Mouse (Mus musculus) neutrophil, adult 5-6 weeks (primary cell): ENCODE measurements around the gene Ccdc83. TPM values are rescaled to one million over a fixed set of nuclear protein-coding genes. Genes with fewer than 3 reads are reported as not detected.

Experiments
- ATAC-seq: fragments of 151-379, 151-347 bp; 2 replicates; pipeline ENCODE4 v1.8.0; 2017; ENCODE audit warnings: mild to moderate bottlenecking, moderate TSS enrichment; ENCODE audit not compliant: insufficient number of reproducible peaks, poor library complexity, low FRiP score, severe bottlenecking; ENCODE audit errors: extremely low read depth
- total RNA-seq: library from RNA; stranded (forward); fragments of 200-1000 nt; gene quantifications from 2 replicates; pipeline ENCODE4 v1.2.3, GENCODE M21; 2017

Ccdc83 gene
- total RNA-seq: 0.25 TPM in 1 of 2 replicates, not detected in the other

GRCm38 (mm10) chr7:90265289-90265970 lies at the start of gene Ccdc83:
Gene Ccdc83, minus strand, starts transcription at chr7:90265777.
- peak; percentile 87 for ATAC-seq

- 0 out of 2 replicates have a peak, but pooled peaks have one; percentile 13 for ATAC-seq
Measured at GRCm38 (mm10) chr7:90313421-90313820, 47.8 kb upstream of the Ccdc83 start.

GRCm38 (mm10) chr7:90312151-90312883 lies 46.7 kb upstream of the Ccdc83 start:
- ATAC-seq: no peak

GRCm38 (mm10) chr7:90308003-90308402 lies 42.4 kb upstream of the Ccdc83 start:
- ATAC-seq: no peak

- ATAC-seq: no peak
Measured at GRCm38 (mm10) chr7:90306968-90307367, 41.4 kb upstream of the Ccdc83 start.

GRCm38 (mm10) chr7:90306079-90306478 lies 40.5 kb upstream of the Ccdc83 start:
- no peak for ATAC-seq

GRCm38 (mm10) chr7:90302647-90303552 lies 37.3 kb upstream of the Ccdc83 start:
- peak; percentile 49 for ATAC-seq

GRCm38 (mm10) chr7:90301942-90302646 lies 36.5 kb upstream of the Ccdc83 start, which contains the start of gene Sytl2:
Gene Sytl2, plus strand, starts transcription at chr7:90302252.
- peak; percentile 37; the same call in 1 of the 2 replicates for ATAC-seq

GRCm38 (mm10) chr7:90291885-90292284 lies 26.3 kb upstream of the Ccdc83 start:
- no peak for ATAC-seq

- no peak for ATAC-seq
Measured at GRCm38 (mm10) chr7:90284793-90285192, 19.2 kb upstream of the Ccdc83 start.

- no peak for ATAC-seq
Measured at GRCm38 (mm10) chr7:90282786-90283185, 17.2 kb upstream of the Ccdc83 start.

- ATAC-seq: no peak
Measured at GRCm38 (mm10) chr7:90281759-90282546, 16.4 kb upstream of the Ccdc83 start.

GRCm38 (mm10) chr7:90280878-90281277 lies 15.3 kb upstream of the Ccdc83 start:
- no peak for ATAC-seq

GRCm38 (mm10) chr7:90280274-90280875 lies 14.8 kb upstream of the Ccdc83 start:
- peak; percentile 42; the same call in 1 of the 2 replicates for ATAC-seq

- ATAC-seq: no peak
Measured at GRCm38 (mm10) chr7:90279136-90279535, 13.6 kb upstream of the Ccdc83 start.

GRCm38 (mm10) chr7:90277769-90278168 lies 12.2 kb upstream of the Ccdc83 start:
- ATAC-seq: no peak

- no peak for ATAC-seq
Measured at GRCm38 (mm10) chr7:90277246-90277645, 11.7 kb upstream of the Ccdc83 start.
